Mouse (Mus musculus): ENCODE data around the gene Lingo1. TPM values are rescaled to one million over a fixed set of nuclear protein-coding genes. Genes with fewer than 3 reads are reported as not detected.

Lingo1 gene
- polyA plus RNA-seq, 1 experiment = 1.2 TPM

GRCm38 (mm10) chr9:56810916-56811315 lies 14.6 kb upstream of the Lingo1 start:
- Histone ChIP-seq H3K36me3 (ENCODE audit: control insufficient read depth, insufficient read depth, low read length) (no peaks in the 10 kb centered on the region), H3K4me1 (ENCODE audit: control insufficient read depth, insufficient read depth, low read length) (no peaks in the 10 kb centered on the region), H3K27me3 (replicated peaks; ENCODE audit: control insufficient read depth, insufficient read depth, low read length) (no peaks in the 10 kb centered on the region), H3K27ac (ENCODE audit: insufficient read depth, low read depth, low read length) (no peak overlapping the region), H3K4me3 (ENCODE audit: insufficient read depth, low read depth, low read length) (no peak overlapping the region)
- WGBS = 73% methylated on average over 1 of the region's 1 CpGs
- TF ChIP-seq POLR2A (IDR thresholded peaks at IDR 0.05; ENCODE audit: low read depth, low read length) (no peak), CTCF (conservative IDR thresholded peaks at IDR 0.05; ENCODE audit: insufficient read depth, insufficient read length, low read depth, low read length) (no peak)
- no peak for DNase-seq

GRCm38 (mm10) chr9:56807990-56808389 lies 11.7 kb upstream of the Lingo1 start:
- Histone ChIP-seq H3K27ac (ENCODE audit: insufficient read depth, low read depth, low read length) (no peak overlapping the region), H3K4me1 (ENCODE audit: control insufficient read depth, insufficient read depth, low read length) (no peaks in the 10 kb centered on the region), H3K27me3 (replicated peaks; ENCODE audit: control insufficient read depth, insufficient read depth, low read length) (no peaks in the 10 kb centered on the region), H3K36me3 (ENCODE audit: control insufficient read depth, insufficient read depth, low read length) (no peaks in the 10 kb centered on the region), H3K4me3 (ENCODE audit: insufficient read depth, low read depth, low read length) (no peak overlapping the region)
- 73% methylated on average over 6 of the region's 6 CpGs for WGBS
- TF ChIP-seq POLR2A (IDR thresholded peaks at IDR 0.05; ENCODE audit: low read depth, low read length) (no peak), CTCF (conservative IDR thresholded peaks at IDR 0.05; ENCODE audit: insufficient read depth, insufficient read length, low read depth, low read length) (no peak)
- no peak for DNase-seq

GRCm38 (mm10) chr9:56803146-56803545 lies 6.9 kb upstream of the Lingo1 start:
- TF ChIP-seq POLR2A (IDR thresholded peaks at IDR 0.05; ENCODE audit: low read depth, low read length) (no peak), CTCF (conservative IDR thresholded peaks at IDR 0.05; ENCODE audit: insufficient read depth, insufficient read length, low read depth, low read length) (no peak)
- H3K4me3 ChIP-seq (ENCODE audit: insufficient read depth, low read depth, low read length) = no peak overlapping the region
- H3K4me1 ChIP-seq (ENCODE audit: control insufficient read depth, insufficient read depth, low read length) = no peaks in the 10 kb centered on the region
- no peaks in the 10 kb centered on the region for H3K36me3 ChIP-seq (ENCODE audit: control insufficient read depth, insufficient read depth, low read length)
- 91% methylated on average over 7 of the region's 7 CpGs for WGBS
- DNase-seq = no peak
- H3K27me3 ChIP-seq (replicated peaks; ENCODE audit: control insufficient read depth, insufficient read depth, low read length) = no peaks in the 10 kb centered on the region
- no peak overlapping the region for H3K27ac ChIP-seq (ENCODE audit: insufficient read depth, low read depth, low read length)

- H3K4me1 ChIP-seq (ENCODE audit: control insufficient read depth, insufficient read depth, low read length) = no peaks in the 10 kb centered on the region
- H3K4me3 ChIP-seq (ENCODE audit: insufficient read depth, low read depth, low read length) = no peak overlapping the region
- H3K27ac ChIP-seq (ENCODE audit: insufficient read depth, low read depth, low read length) = no peak overlapping the region
- H3K36me3 ChIP-seq (ENCODE audit: control insufficient read depth, insufficient read depth, low read length) = no peaks in the 10 kb centered on the region
- DNase-seq = peak; percentile 59
- TF ChIP-seq POLR2A (IDR thresholded peaks at IDR 0.05; ENCODE audit: low read depth, low read length) (no peak), CTCF (conservative IDR thresholded peaks at IDR 0.05; ENCODE audit: insufficient read depth, insufficient read length, low read depth, low read length) (peak; percentile 69)
- H3K27me3 ChIP-seq (replicated peaks; ENCODE audit: control insufficient read depth, insufficient read depth, low read length) = no peaks in the 10 kb centered on the region
- 7% methylated on average over 5 of the region's 5 CpGs for WGBS
Measured at GRCm38 (mm10) chr9:56797876-56798275, 1.6 kb upstream of the Lingo1 start.

GRCm38 (mm10) chr9:56796656-56797131 lies 426 bp upstream of the Lingo1 start:
- under 1% methylated on average over 41 of the region's 41 CpGs for WGBS
- Histone ChIP-seq H3K27ac (ENCODE audit: insufficient read depth, low read depth, low read length) (no peak overlapping the region), H3K4me1 (ENCODE audit: control insufficient read depth, insufficient read depth, low read length) (no peaks in the 10 kb centered on the region), H3K4me3 (ENCODE audit: insufficient read depth, low read depth, low read length) (0 out of 2 replicates have a peak overlapping the region, but pooled peaks have one; percentile 14), H3K27me3 (replicated peaks; ENCODE audit: control insufficient read depth, insufficient read depth, low read length) (no peaks in the 10 kb centered on the region), H3K36me3 (ENCODE audit: control insufficient read depth, insufficient read depth, low read length) (no peaks in the 10 kb centered on the region)
- peak; percentile 2 for DNase-seq
- TF ChIP-seq POLR2A (IDR thresholded peaks at IDR 0.05; ENCODE audit: low read depth, low read length) (no peak), CTCF (conservative IDR thresholded peaks at IDR 0.05; ENCODE audit: insufficient read depth, insufficient read length, low read depth, low read length) (no peak)

GRCm38 (mm10) chr9:56791696-56792261 lies 4.5 kb downstream of the Lingo1 start:
- Histone ChIP-seq H3K36me3 (ENCODE audit: control insufficient read depth, insufficient read depth, low read length) (no peaks in the 10 kb centered on the region), H3K27me3 (replicated peaks; ENCODE audit: control insufficient read depth, insufficient read depth, low read length) (no peaks in the 10 kb centered on the region), H3K4me1 (ENCODE audit: control insufficient read depth, insufficient read depth, low read length) (no peaks in the 10 kb centered on the region), H3K27ac (ENCODE audit: insufficient read depth, low read depth, low read length) (no peak overlapping the region), H3K4me3 (ENCODE audit: insufficient read depth, low read depth, low read length) (no peak overlapping the region)
- 70% methylated on average over 11 of the region's 11 CpGs for WGBS
- no peak for TF ChIP-seq CTCF (conservative IDR thresholded peaks at IDR 0.05; ENCODE audit: insufficient read depth, insufficient read length, low read depth, low read length)
- TF ChIP-seq POLR2A (IDR thresholded peaks at IDR 0.05; ENCODE audit: low read depth, low read length) = no peak
- DNase-seq = no peak

- H3K27ac ChIP-seq (ENCODE audit: insufficient read depth, low read depth, low read length) = no peak overlapping the region
- no peak for TF ChIP-seq CTCF (conservative IDR thresholded peaks at IDR 0.05; ENCODE audit: insufficient read depth, insufficient read length, low read depth, low read length)
- no peak for TF ChIP-seq POLR2A (IDR thresholded peaks at IDR 0.05; ENCODE audit: low read depth, low read length)
- H3K4me3 ChIP-seq (ENCODE audit: insufficient read depth, low read depth, low read length) = no peak overlapping the region
- H3K4me1 ChIP-seq (ENCODE audit: control insufficient read depth, insufficient read depth, low read length) = no peaks in the 10 kb centered on the region
- WGBS = 94% methylated on average over 10 of the region's 10 CpGs
- H3K36me3 ChIP-seq (ENCODE audit: control insufficient read depth, insufficient read depth, low read length) = no peaks in the 10 kb centered on the region
- DNase-seq = no peak
- no peaks in the 10 kb centered on the region for H3K27me3 ChIP-seq (replicated peaks; ENCODE audit: control insufficient read depth, insufficient read depth, low read length)
Measured at GRCm38 (mm10) chr9:56784576-56784975, 11.7 kb downstream of the Lingo1 start.
